Mouse (Mus musculus) heart, postnatal 0 days (tissue): ENCODE measurements around the gene Shisa9.

Experiments
- CTCF ChIP-seq: IDR thresholded peaks from 2 replicates; pipeline ENCODE4 v1.5.1; 2016; ENCODE audit warnings: antibody characterized with exemption, control low read depth, low read depth
- EP300 ChIP-seq: IDR thresholded peaks from 2 replicates; pipeline ENCODE4 v1.6.1; 2016; ENCODE audit warnings: antibody characterized with exemption, low read depth

DNA sequence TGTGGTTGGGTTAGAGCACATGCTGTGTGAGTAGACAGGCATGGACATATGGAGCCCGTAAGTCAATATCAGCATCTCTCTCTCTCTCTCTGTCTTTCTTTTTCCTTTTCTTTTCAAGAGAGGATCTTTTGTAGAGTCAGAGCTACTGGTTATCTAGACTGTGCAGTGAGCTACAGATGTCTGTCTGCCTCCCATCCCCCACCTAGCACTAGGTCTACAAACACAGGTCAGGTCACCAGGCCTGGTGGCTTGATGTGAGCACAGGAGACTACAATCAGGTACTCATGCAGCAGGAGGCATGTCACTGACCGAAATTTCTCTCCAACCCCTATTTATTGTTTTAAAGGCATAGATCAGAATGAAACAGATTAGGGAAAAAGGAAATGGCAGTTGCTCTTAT, 219.1 kb downstream of the Shisa9 start:
- no peak for TF ChIP-seq CTCF
- TF ChIP-seq EP300, result no peak
